Mouse (Mus musculus) cortical plate, adult 2 months (tissue): ENCODE data around the gene Krt14.

Experiments used
- CTCF ChIP-seq: fragments of 200-500 bp; IDR thresholded peaks from 2 replicates; pipeline ENCODE4 v1.5.1; 2011; ENCODE audit warnings: mild to moderate bottlenecking, control low read depth, low read length; ENCODE audit not compliant: insufficient read depth; ENCODE audit errors: extremely low read depth
- POLR2A ChIP-seq: fragments of 200-500 bp; IDR thresholded peaks from 2 replicates; pipeline ENCODE4 v1.6.1; 2011; ENCODE audit warnings: mild to moderate bottlenecking, low read length, control low read depth; ENCODE audit not compliant: insufficient read depth; ENCODE audit errors: extremely low read depth

DNA sequence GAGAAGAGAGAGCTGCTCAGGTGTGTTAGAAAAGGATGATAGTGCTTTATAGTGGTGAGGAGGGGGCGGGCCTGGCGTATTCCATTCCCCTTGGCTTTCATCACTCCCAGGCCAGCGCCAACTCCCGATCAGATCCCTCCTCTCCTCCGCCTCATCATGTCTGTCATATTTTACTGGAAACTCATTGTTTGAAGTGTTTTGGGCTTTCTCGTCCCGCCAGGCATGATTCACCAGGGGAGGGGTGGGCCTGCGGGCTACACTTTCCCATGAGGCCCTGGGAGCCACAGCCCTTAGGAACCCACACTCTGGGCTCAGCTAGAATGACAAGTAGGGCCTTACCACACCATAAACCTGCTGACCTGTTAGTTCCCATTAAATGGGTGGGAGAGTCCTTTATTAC, at the start of gene Krt14:
- TF ChIP-seq CTCF, result no peak
- no peak for TF ChIP-seq POLR2A
